Mouse (Mus musculus) hindbrain, embryonic 14.5 days (tissue): ENCODE data around the gene Large2. TPM values are rescaled to one million over a fixed set of nuclear protein-coding genes. Genes with fewer than 3 reads are reported as not detected.
"Not testable (repeated sequence)": the region's sequence is repeated elsewhere in the genome, so short reads cannot be mapped to it uniquely, and the experiment has no call there.

Experiments used
- ATAC-seq: fragments of 200-750 bp; cut with Nextera tagmentation; 2 replicates; pipeline ENCODE4 v1.8.0; 2017; ENCODE audit warnings: moderate number of reproducible peaks, mild to moderate bottlenecking, moderate TSS enrichment, moderate library complexity; ENCODE audit not compliant: low FRiP score
- DNase-seq: peaks from one replicate; pipeline ENCODE4 v3.0.0-alpha.2; 2015; ENCODE audit warnings: low spot score
- H3K27ac ChIP-seq: fragments of 300-500 bp; sonication (generic); 2 replicates; pipeline ENCODE4 v1.5.1; 2014; ENCODE audit warnings: mild to moderate bottlenecking, moderate library complexity
- H3K27me3 ChIP-seq: fragments of 300-500 bp; sonication (generic); 2 replicates; pipeline ENCODE4 v1.6.1; 2014; ENCODE audit warnings: mild to moderate bottlenecking, low read length, mixed read lengths; ENCODE audit not compliant: control insufficient read depth, insufficient read depth
- H3K36me3 ChIP-seq: fragments of 300-500 bp; sonication (generic); replicated peaks from 2 replicates; pipeline ENCODE4 v1.6.1; 2014; ENCODE audit not compliant: control insufficient read depth, insufficient read depth
- H3K4me1 ChIP-seq: fragments of 300-500 bp; sonication (generic); replicated peaks from 2 replicates; pipeline ENCODE4 v1.6.1; 2014; ENCODE audit warnings: antibody characterized with exemption, low read length, mixed read lengths; ENCODE audit not compliant: control insufficient read depth, insufficient read depth
- H3K4me2 ChIP-seq: fragments of 300-500 bp; sonication (generic); replicated peaks from 2 replicates; pipeline ENCODE4 v1.6.1; 2014; ENCODE audit warnings: mild to moderate bottlenecking, moderate library complexity
- H3K4me3 ChIP-seq: fragments of 300-500 bp; sonication (generic); replicated peaks from 2 replicates; pipeline ENCODE4 v1.5.1; 2014; ENCODE audit warnings: mild to moderate bottlenecking, low read length
- H3K9ac ChIP-seq: fragments of 300-500 bp; sonication (generic); 2 replicates; pipeline ENCODE4 v1.6.1; 2014
- H3K9me3 ChIP-seq: fragments of 300-500 bp; sonication (generic); 2 replicates; pipeline ENCODE4 v1.6.1; 2016; ENCODE audit warnings: low read length; ENCODE audit not compliant: control insufficient read depth
- whole genome bisulfite sequencing: fragments of 180-500 bp; shearing (Covaris S2); extraction: QIAGEN DNeasy Blood & Tissue Kit; methylation state at CpG from one replicate; pipeline ENCODE4 v1.1.7; 2014; 5-methylcytosine and 5-hydroxymethylcytosine counted together
- polyA plus RNA-seq: library from polyadenylated mRNA; unstranded; fragments of >200 nt; fragmentation: Nextera tagmentation; extraction: Ambion mirVana; gene quantifications from 2 replicates; pipeline ENCODE4 v1.2.1, GENCODE M21; 2014

The Large2 gene
- polyA plus RNA-seq, 1 experiment from 2014 or later: 2.0 TPM

DNA sequence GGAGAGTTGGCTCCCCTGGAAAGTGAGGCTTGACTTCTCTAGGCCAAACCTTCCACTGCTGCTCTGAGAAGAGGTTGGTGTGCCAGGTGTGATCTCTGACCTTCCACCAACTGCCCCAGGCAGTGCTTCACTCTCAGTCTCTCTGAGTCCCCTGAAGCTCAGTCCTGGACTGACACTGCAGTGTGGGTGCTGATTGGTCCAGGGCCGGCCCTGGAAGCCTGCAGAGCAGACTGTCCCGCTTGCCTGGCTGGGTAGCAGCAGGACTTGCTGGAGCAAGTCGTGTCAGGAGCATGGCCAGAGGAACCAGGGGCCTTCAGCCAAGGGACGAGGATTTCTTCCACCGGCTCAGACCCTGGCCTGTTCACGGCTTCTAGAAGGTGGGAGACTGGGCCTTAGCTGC is 30.1 kb upstream of the Large2 start:
- Histone ChIP-seq H3K27ac (no peak overlapping the region), H3K27me3 (no peaks in the 10 kb centered on the region), H3K36me3 (peaks cover 61% of the 10 kb centered on the region), H3K9me3 (no peaks in the 10 kb centered on the region), H3K9ac (no peak overlapping the region), H3K4me3 (no peak overlapping the region), H3K4me1 (0 out of 2 replicates have a peak, but pooled peaks cover 9% of the 10 kb centered on the region), H3K4me2 (no peak overlapping the region)
- DNase-seq: no peak
- no peak for ATAC-seq
- WGBS: 84% methylated on average over 6 of the region's 6 CpGs

DNA sequence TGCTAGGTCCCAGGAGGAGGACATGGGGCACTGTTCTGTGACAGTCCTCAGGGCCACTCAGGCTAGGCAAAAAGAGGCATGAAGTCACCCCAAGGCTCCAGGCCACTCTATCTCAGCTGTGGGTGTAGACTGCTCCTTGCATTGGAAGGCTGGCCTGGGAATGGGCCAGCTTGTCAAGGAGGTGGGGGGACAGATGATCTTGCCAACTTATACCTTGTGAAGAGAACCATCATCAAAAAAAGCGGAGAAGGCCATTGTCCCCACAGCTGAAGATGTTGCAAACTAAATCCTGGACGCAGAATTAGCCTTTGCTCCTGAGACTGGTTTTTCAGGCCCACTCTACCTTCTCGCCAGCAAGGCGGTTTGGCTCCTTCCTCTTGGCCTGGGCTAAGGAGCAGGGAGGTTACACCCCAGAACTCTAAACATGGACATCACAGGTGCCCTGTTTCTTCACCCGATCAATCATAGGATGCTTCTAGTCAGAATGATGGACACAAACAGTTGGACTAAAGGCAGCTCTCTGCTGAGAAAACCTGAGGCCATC is 29.2 kb upstream of the Large2 start:
- ATAC-seq: no peak
- Histone ChIP-seq H3K9me3 (no peaks in the 10 kb centered on the region), H3K27ac (no peak overlapping the region), H3K4me3 (no peak overlapping the region), H3K4me1 (peaks cover 18% of the 10 kb centered on the region; the same call in 1 of the 2 replicates), H3K27me3 (no peaks in the 10 kb centered on the region), H3K4me2 (no peak overlapping the region), H3K9ac (no peak overlapping the region), H3K36me3 (peaks cover 52% of the 10 kb centered on the region)
- 94% methylated on average over 5 of the region's 5 CpGs for WGBS
- DNase-seq: no peak

DNA sequence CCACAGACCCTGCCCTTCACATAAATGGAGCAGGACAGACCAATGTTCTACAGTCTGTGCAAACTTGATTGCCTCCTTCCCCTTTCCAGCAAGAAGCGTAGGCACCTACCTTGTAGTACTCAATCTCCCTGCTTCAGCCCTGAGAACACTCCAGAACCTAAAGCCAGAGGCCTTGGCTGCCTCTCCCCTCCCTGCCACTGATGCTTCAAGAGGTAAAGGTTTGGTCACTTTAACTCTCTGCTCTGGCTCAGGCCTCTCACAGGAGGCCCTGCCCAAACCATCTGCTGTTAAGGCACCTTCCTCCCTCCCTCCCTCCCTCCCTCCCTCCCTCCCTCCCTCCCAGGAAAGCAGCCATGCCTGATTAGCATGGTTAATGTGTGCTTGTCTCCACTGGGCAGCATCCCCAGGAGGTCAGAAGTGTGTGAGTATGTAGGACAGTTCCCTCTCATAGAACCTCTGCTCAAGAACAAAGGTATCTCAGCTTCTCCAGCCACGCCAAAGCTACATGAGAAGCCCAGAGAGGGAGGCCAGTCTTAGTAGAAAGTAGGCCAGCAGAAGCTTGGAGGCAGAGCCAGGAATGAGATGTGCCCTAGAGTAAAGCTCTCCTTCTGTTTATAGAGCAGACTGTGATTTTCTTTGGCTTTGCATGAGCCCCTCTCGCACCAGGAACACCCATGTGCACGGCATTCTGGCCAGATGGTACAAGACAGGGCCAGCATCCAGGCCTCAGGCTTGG is 28.1 kb upstream of the Large2 start:
- Histone ChIP-seq H3K36me3 (peaks cover 42% of the 10 kb centered on the region), H3K9me3 (no peaks in the 10 kb centered on the region), H3K27ac (no peak overlapping the region), H3K4me1 (peaks cover 25% of the 10 kb centered on the region), H3K9ac (no peak overlapping the region), H3K4me3 (no peak overlapping the region), H3K27me3 (no peaks in the 10 kb centered on the region), H3K4me2 (no peak overlapping the region)
- ATAC-seq (no peak), DNase-seq (no peak)
- WGBS: 67% methylated on average over 4 of the region's 4 CpGs

- 3% methylated on average over 33 of the region's 59 CpGs for WGBS
- DNase-seq (peak; percentile 44), ATAC-seq (peak; percentile 71)
- no peaks in the 10 kb centered on the region for H3K27me3 ChIP-seq
- peak within 1 kb of the TSS; percentile 94 for H3K9ac ChIP-seq
- peaks cover 25% of the 10 kb centered on the region for H3K36me3 ChIP-seq
- peak within 1 kb of the TSS; percentile 78 for H3K4me2 ChIP-seq
- H3K4me3 ChIP-seq: peak within 1 kb of the TSS; percentile 84
- peaks cover 30% of the 10 kb centered on the region for H3K4me1 ChIP-seq
- H3K9me3 ChIP-seq: no peaks in the 10 kb centered on the region
- peak within 1 kb of the TSS; percentile 81 for H3K27ac ChIP-seq
Measured at GRCm38 (mm10) chr2:92401091-92401561, 26.5 kb upstream of the Large2 start, which contains the start of gene Mapk8ip1. Gene Mapk8ip1 (minus strand): TSS chr2:92401263.

- Histone ChIP-seq H3K36me3 (peaks cover 25% of the 10 kb centered on the region), H3K4me2 (peak overlapping the region; percentile 78), H3K27ac (peak overlapping the region; percentile 81), H3K4me1 (peaks cover 30% of the 10 kb centered on the region), H3K27me3 (no peaks in the 10 kb centered on the region), H3K4me3 (peak overlapping the region; percentile 84), H3K9ac (peak overlapping the region; percentile 94), H3K9me3 (no peaks in the 10 kb centered on the region)
- 3% methylated on average over 17 of the region's 22 CpGs for WGBS
- ATAC-seq: peak; percentile 19
- DNase-seq: no peak
Measured at GRCm38 (mm10) chr2:92400682-92401081, 26.0 kb upstream of the Large2 start.

DNA sequence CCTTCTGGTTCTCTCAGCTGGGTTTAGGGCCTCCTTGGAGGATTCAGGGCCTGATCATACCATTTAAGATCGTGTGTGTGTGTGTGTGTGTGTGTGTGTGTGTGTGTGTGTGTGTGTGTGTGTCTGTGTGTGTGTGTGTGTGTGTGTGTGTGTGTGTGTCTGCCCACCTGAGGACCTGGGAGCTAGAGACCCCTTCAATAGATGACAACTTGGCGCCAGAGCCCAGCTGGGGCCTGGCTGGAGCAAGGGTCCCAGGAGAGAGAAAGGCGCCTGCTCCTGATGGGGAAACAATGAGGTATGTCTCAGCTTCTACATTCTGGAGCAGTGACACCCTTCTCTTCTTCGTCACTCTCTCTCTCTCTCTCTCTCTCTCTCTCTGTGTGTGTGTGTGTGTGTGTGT is 25.2 kb upstream of the Large2 start:
- H3K27me3 ChIP-seq, H3K9me3 ChIP-seq, DNase-seq, H3K27ac ChIP-seq, ATAC-seq: not testable (repeated sequence)
- Histone ChIP-seq H3K4me3 (peak overlapping the region; percentile 84), H3K9ac (peak overlapping the region; percentile 94), H3K4me2 (peak overlapping the region; percentile 78), H3K4me1 (peaks cover 30% of the 10 kb centered on the region), H3K36me3 (peaks cover 18% of the 10 kb centered on the region)
- WGBS: 27% methylated on average over 3 of the region's 4 CpGs

DNA sequence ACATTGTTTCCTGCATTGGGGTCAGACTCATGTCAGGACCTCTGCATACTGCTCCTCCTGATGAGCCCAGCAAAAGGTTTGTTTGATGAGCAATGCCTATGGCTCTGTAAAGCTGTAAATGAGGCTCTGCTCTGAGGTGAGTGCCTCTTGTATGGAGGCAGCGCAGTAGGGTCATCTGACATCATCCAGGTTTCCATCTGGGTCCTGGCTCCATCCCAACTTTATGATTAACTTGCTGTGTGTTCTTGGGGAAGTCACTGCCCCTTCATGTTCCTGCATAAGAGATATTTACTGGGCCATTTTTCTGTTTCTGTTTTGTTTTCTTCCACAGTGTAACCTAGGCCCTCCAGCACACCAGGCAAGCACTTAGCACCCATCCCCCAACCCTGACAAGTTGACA is 22.8 kb upstream of the Large2 start:
- no peaks in the 10 kb centered on the region for H3K9me3 ChIP-seq
- no peaks in the 10 kb centered on the region for H3K36me3 ChIP-seq
- DNase-seq (no peak), ATAC-seq (no peak)
- H3K4me1 ChIP-seq: peaks cover 34% of the 10 kb centered on the region
- WGBS: 80% methylated on average over 1 of the region's 1 CpGs
- H3K27ac ChIP-seq: no peak overlapping the region
- H3K4me3 ChIP-seq: no peak overlapping the region
- no peaks in the 10 kb centered on the region for H3K27me3 ChIP-seq
- H3K9ac ChIP-seq: no peak overlapping the region
- no peak overlapping the region for H3K4me2 ChIP-seq

DNA sequence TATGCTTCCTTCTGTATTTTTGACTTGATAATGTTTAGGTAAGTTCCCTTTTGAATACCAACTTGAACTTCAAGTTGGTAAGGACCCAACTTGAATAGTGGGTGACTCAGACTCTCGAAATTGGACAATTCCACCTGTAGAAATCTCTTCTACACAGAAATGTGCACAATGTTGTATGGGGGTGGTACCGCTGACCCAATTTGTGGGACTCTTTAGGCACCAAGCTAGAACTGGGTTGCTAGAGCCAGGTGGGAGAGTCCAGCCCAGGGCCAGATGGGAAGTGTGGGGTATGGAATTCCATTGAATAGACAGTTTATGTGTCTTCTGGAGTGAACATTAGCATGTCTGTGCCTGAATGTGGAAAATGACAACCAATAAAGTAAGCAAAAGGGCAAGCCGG is 20.9 kb upstream of the Large2 start:
- no peak overlapping the region for H3K4me2 ChIP-seq
- H3K9me3 ChIP-seq: no peaks in the 10 kb centered on the region
- H3K27ac ChIP-seq: no peak overlapping the region
- DNase-seq: no peak
- H3K9ac ChIP-seq: no peak overlapping the region
- H3K36me3 ChIP-seq: no peaks in the 10 kb centered on the region
- 87% methylated on average over 3 of the region's 3 CpGs for WGBS
- ATAC-seq: no peak
- H3K4me1 ChIP-seq: peaks cover 48% of the 10 kb centered on the region
- H3K4me3 ChIP-seq: no peak overlapping the region
- no peaks in the 10 kb centered on the region for H3K27me3 ChIP-seq

GRCm38 (mm10) chr2:92392318-92393264 is 17.9 kb upstream of the Large2 start:
- Histone ChIP-seq H3K4me3 (peak overlapping the region; percentile 27), H3K27ac (peak overlapping the region; percentile 88), H3K4me2 (peak overlapping the region; percentile 59), H3K36me3 (no peaks in the 10 kb centered on the region), H3K27me3 (no peaks in the 10 kb centered on the region), H3K9ac (peak overlapping the region; percentile 55), H3K4me1 (peaks cover 53% of the 10 kb centered on the region), H3K9me3 (no peaks in the 10 kb centered on the region)
- WGBS: 4% methylated on average over 24 of the region's 26 CpGs
- ATAC-seq (no peak), DNase-seq (peak; percentile 47)
